Mouse (Mus musculus) lung, postnatal 14 days (tissue): ENCODE measurements around the gene Adrb1.

Source experiments
- DNase-seq: peaks from one replicate; pipeline ENCODE4 v3.0.0; 2021

Gene Adrb1

DNA sequence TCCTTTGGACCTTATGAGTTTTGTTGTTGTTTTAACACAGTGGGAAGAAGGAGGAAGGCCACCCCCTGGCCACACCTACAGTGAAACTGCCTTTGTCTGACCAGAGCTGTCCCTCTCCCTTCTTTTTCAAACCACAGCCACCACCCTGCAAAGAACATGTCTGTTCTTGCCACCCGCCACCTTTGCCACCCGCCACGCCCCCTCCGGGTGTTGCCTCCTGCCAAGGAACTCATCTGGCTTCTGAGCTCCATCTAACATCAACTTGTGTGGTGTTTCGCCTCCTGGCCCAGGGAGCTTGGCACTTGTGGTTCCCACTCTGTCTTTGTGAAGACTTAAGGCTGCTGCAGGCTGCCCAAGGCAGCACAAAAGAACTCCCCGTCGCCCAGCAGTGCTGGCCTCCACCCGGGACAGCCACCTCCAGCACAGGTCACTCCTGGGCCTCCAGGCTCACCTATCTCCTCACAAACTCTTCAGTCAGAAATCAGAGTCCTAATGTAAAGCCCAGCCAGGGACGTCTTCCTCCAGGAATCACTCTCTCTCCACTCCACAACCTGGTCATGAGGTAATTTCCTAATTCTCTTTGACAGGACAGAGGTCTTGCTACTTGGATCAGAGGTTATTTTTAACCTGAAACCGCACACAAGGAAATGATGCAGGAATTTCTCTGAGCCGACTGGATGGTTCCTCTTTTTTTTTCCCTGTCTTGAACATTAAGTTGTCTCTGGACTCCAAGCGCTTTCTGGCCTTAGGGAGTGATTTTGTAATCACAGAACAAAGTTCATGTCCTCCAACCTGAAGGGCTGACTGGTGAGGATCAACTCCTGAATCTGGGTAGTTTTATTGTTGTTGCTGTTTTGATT lies 18.5 kb upstream of the Adrb1 start:
- DNase-seq: no peak

DNA sequence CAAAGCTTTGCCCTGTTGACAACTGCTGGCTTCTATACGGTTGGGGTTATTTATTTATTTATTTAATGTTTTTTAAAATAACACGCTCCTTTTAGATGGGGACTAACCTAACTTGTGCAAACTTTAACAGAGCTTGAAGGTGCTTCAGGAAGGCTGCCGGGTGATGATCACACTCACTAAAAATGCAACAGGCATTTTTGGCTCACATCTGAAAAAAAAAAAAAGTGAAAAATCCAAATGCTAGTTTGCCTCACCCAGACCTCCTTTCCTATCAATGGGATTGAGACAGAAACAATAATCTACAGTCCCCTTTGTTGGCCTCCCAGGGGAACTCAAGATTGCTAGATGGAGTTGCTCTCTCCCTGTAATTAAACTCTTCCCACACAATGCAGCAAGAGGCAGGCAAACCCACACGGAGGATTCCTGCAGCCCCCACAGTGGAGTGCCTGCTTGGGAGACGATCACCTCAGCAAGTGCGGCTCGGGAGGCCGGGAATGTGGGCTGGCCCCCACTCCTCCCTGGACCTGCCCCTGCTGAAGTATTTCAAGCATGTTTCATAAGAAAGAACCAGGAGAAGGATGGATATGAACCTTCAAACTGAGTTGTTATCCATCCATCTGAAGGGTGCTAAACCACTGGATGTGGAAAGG lies 16.8 kb upstream of the Adrb1 start:
- peak; percentile 47 for DNase-seq

DNA sequence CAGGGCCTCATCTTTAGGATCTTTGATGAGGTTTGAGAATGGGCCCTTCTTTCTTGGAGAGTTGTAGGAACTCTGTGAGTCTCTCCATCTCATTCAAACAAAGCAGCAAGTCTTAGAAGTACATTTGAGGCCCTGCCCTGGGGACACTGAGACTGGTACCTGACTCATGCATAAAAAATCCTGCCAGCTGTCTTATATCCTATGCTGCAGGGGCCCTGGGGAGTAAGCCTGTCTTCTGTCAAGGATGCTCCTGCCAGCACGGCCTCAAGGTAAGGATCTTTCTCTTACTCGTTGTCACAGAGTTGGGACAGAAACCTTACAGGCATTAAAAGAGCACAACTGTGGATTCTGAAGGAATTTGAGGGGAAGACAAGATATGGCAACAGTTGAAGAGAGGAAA lies 13.2 kb upstream of the Adrb1 start:
- DNase-seq: no peak

DNA sequence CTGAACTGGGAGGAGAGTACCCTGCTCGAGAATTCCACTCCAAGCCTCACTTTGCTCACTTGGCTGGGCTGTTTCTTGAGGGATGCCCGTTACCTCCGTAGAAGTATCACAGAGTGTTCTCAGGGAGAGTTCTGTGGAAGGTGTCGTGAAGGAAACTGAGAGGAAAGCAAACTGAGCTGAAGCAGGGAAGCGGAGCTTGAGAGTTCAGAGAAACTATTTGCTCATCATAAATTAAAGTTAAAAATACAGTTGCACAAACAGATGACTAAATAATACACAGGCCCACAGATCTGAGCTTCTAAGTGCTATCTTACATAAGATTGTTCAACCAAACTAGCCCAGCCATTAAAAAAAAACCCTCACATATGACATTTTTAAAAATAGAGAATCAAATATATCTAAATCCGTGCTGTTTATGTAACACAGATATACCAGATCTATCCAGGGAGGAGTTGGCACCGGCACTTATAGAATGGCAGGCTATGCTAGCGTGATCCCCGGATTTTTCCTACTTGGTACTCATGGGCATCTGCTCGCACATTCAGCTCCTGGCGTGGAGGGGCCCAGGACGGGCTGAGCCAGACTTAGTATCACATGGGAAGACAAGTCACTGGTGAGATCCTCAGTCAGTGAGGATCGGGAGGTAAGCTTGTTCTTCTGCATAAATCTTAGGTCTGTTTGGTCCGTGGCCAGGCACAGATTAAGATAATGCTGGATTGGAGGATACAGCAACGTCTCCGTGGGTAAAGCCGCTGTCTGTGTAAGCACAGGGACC lies 11.7 kb upstream of the Adrb1 start:
- DNase-seq: no peak

DNA sequence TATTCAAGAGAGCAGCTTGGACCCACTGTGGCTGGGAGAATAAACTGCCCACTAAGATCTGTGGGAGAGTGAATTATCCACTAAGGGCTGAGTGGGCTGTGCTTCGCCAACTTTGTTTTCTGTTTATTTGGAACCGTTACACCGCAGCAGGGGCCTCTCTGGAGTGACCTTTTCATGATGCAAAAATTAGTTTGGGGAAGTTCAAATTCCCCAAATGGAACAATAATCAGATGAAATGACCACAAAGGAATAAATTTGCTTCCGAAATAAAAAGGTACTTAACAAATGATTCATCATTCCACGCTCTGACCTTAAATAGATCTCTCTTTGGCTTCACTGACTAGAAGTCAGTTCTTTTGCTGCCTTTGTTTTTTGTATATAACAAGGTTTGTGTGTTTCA lies 8.4 kb upstream of the Adrb1 start:
- no peak for DNase-seq

DNA sequence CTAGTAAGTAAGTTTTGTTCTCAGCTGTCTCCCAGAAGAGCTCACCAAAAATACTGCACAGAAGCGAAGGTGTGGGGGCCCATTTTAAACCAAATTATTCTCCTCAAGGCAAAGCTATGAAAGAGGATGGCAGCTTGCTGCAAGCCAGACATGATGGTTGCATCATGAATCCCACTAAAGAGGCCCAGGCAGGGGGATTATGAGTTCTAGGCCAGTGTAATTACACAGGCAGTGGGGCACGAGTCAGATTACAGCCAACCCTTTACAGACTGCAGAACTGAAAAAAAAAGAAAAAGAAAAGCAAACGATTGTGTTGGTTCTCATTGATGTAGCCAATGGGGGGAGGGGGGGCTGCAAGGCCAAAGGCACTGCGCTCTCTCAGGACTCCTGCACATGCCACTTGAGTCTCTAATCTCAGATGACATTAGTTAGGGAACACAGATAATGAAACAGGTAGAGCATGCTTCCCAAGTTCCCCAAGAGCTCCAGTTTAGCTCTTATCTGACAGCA lies 7.3 kb upstream of the Adrb1 start:
- DNase-seq: no peak

DNA sequence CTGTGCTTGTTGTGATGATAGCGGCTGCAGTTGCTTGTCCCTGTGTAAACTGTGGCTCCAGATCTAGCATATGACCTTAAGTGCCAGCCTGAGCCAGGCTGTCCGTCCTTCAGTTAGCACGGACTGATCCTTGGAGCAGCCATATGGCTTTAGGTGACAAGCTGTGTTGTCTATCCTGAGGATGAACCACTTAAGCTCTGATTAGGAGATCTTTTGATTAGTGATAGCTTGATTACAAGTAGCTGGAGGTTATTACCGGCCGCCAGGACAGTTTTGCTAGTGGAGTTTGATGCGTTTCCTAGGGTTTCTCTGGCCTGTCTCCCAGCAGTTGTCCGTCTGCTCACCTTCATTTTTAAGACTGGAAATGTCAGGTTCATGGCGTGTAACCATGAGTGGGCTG lies 4.0 kb upstream of the Adrb1 start:
- no peak for DNase-seq

DNA sequence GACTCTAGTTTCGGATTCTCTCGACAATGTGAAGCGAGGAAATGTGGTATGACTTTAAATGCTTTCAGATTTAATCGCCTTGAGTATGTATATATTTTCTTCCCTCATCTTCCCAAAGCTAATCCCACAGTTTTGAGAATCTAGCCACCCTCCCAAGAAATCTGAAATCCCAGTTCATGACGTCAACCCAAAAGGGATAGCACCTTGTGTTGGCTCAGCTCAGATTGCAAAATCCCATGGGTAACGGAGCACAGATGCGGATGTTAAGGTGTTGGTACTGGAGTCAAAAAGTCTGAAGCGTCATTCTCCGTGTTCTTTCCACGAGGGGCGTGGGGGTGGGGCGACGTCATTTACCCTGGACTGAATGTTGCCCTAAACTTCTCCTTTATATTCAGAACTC lies 1.1 kb upstream of the Adrb1 start:
- DNase-seq: no peak

DNA sequence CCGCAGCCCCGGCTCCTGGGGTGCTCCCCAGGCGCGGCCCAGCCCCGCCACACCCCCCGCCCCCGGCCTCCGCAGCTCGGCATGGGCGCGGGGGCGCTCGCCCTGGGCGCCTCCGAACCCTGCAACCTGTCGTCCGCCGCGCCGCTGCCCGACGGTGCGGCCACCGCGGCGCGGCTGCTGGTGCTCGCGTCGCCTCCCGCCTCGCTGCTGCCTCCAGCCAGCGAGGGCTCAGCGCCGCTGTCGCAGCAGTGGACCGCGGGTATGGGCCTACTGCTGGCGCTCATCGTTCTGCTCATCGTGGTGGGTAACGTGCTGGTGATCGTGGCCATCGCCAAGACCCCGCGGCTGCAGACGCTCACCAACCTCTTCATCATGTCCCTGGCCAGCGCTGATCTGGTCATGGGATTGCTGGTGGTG lies 300 bp downstream of the Adrb1 start:
- DNase-seq: peak; percentile 31

DNA sequence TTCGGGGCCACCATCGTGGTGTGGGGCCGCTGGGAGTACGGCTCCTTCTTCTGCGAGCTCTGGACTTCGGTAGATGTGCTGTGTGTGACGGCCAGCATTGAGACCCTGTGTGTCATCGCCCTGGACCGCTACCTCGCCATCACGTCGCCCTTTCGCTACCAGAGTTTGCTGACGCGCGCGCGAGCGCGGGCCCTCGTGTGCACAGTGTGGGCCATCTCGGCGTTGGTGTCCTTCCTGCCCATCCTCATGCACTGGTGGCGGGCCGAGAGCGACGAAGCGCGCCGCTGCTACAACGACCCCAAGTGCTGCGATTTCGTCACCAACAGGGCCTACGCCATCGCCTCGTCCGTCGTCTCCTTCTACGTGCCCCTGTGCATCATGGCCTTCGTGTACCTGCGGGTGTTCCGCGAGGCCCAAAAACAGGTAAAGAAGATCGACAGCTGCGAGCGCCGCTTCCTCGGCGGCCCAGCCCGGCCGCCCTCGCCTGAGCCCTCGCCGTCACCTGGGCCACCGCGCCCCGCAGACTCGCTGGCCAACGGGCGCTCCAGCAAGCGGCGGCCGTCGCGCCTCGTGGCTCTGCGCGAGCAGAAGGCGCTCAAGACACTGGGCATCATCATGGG lies 822 bp downstream of the Adrb1 start:
- peak; percentile 40 for DNase-seq

DNA sequence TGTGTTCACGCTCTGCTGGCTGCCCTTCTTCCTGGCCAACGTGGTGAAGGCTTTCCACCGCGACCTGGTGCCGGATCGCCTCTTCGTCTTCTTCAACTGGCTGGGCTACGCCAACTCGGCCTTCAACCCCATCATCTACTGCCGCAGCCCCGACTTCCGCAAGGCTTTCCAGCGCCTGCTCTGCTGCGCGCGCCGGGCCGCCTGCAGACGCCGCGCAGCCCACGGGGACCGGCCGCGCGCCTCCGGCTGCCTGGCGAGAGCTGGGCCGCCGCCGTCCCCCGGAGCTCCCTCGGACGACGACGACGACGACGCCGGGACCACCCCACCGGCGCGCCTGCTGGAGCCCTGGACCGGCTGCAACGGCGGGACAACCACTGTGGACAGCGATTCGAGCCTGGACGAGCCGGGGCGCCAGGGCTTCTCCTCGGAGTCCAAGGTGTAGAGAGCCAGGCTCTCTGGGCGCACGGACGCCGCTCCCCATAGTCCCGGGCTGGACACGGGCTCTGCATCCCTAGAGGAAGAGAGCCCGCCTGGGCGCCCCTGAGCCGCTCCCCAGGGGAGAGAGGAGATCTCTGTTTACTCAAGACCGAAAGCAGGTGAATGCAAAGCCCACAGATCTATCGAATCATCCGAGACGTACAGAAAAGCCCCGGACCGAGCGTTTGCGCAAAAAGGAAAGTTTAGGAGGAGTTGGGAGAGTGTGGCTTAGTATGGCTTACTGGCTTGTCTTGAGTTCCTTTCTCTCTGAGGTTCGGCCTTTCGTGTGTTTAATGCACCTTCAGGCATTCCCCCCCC lies 1.5 kb downstream of the Adrb1 start:
- DNase-seq: peak; percentile 73

DNA sequence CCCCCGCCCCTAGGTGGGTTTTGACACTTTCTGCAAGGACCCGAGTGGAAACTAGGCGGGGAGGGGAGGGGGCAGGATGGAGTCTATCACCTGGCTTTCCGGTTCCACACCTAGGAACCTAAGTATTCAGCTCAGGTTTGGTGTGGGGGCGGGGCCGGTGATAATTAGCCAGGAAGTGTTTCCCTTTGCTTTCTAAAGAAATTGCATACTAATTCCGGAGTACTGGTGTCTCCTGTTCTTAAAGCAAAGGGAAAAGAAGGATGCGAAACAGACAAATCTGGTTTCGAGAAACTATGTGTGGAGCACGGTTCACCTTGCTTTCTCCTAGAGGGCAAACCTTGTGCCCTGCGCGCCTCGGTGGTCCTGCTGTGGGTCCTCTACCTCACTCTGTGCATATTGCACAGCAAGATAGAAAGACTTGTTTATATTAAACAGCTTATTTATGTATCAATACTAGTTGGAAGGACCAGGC lies 2.2 kb downstream of the Adrb1 start:
- DNase-seq: peak; percentile 50

DNA sequence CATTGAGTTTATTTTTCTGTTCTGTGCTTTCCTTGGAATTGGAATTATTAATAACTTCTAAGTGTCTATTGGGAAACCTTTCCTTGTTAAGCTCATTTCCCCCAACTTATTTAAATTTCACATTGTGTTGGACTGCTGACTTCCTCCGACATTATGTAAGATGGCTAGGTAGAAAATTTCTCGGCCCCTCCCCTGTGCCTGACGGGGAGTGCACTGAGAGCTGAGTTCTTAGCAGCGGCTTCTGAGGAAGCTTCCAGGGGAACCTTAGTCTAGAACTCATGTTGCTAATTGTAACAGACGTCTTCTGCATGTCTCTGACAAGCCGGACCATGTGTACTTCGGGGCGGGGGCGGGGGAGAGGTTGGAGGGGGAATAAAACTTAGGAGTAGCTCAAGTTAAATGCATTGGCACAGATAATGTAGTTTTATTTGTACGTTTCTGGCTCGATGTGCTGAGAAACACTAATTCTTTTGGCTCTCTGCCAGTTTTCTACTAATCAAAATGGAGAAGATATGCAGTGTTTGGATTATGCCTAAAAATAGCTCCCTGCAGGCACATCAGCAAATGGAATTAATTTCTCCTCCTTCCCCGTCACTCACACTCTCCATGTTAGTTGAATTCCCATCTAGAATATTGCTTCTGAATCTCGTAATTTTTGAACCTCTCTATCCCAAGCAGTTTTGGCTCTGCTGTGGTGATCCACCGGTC lies 5.3 kb downstream of the Adrb1 start:
- DNase-seq: no peak

DNA sequence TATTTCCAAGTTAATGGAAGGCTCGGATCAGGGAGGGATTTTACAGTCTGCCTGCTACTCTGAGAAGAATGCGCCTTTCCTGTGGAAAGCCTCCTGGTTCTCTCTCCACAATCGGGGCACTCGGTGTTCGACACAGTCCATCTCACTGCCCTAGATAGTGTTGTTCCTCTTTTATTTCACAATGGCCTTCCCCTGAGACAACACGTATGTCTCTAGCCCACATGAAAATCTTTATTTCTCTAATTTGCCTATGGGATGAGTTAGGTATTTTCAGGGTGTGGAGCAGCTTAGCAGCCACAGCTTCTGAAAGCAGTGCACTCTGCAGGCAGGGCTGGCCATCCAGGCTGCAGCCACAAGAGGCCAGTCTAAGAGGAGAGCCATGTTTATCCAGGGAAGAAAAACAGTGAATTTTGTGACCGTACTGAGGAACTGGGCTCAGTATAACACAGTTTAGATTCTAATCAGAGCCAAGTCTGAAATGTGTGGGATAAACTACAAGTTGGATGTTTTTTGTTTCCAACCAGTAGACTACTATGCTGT lies 12.1 kb downstream of the Adrb1 start:
- no peak for DNase-seq

DNA sequence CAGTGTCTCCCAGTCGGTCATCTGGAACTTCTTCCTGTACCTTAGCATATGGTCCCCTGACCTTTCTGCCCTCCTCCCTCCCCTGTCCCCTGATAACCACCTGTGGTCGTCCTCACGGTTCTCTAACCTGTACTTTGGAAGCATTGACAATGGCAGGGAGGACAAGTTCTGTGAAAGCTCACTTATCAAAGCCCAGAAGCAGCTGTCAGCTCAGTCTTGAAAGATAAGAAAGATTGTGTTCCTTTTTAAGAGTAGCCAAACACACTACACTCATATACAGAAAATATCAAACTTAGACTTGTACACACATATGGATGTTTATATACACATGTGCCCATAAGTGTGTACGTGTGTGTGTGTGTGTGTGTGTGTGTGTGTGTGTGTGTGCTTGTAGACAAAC lies 13.7 kb downstream of the Adrb1 start:
- no peak for DNase-seq

DNA sequence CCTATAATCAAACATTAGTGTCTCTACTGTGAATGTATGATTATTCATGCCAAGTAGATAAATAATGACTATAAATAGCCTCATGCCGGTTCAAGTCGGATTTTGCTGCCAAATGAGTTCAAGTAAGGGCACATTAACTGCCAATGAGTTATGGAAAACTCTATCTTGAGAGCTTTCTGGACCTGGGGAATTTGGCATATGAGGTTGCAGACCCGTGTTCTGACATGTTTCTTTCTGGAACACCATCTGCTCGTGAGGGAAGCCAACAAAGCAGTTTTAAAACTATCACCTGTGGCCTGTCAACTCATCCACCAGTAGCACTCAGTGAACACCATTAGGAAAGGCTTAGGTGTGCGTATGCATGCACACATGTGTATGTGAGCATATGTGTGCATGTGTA lies 14.3 kb downstream of the Adrb1 start:
- DNase-seq: no peak

DNA sequence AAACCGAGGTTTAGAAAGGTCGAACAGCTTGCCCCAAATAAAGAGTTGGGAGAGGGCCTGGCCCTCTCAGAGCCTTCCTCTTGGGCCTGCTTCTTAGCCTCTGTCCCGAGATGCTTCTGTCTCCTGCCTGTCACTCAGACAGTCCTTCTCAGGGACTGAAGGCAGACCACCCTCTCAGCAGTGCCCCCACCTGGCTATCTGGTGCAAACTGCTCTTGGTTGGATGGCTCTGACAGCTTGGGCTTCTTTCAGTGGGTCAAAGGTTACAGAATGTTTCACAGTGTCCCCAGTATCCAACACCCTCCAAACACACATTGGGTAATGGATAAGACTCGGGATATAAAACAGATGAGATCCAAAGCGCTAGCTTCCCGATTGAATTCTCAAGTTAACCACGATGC lies 23.1 kb downstream of the Adrb1 start:
- DNase-seq: peak; percentile 58

DNA sequence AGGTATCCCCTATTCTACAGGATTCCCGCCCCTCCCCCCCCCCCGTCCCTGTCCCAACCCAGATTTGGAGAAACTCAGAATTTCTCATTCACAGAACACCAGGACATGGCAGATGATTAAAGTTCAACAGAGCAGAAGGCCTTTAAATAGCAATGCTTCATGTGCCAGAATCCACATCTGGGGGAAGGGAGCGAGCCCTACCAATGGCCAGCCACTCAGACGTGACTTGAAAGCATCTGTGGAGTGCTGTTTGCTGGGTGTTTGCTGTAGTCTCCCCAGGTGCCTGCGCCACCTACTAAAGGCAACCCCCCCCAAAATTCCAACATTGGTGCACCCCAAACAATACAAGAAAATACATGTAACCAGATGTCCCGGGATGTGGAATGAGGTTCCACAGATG lies 23.5 kb downstream of the Adrb1 start:
- no peak for DNase-seq

DNA sequence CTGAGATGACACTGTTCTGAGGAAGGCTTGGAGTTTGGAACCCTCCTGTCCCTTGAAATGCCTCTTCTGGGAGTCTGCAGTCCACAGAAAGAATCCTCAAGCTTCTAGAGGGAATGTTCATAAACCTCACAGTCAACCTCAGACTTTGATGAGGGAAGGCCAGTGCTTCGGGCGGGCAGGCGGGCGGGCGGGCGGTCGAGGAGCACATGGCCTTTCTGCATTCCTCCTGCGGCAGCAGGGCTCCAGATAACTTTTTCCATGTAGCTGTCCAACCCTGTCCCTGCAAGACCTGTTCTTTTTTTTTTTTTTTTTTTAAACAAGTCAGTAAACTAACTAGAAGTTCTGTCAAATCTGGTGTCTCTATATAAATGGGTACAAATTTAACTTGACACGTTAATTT lies 24.6 kb downstream of the Adrb1 start:
- no peak for DNase-seq

DNA sequence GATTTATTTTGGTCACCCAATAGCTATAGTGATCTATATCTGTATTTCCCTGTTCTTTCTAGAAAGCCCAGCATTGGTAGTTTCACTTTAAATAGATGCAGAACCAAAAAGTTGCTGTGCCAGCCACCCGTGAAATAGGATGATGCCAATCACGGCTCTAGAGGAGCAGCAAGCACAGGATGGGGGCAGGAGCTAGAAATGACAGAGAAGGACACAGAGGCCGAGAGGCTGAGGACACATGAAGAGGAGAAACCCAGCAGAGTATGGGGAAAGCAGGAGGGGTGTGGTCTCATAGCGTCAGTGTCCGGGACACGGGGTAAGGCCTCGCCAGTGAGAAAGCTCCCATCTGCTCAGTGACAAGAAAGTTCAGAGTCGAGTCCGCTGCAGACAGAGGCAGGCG lies 25.9 kb downstream of the Adrb1 start:
- no peak for DNase-seq

DNA sequence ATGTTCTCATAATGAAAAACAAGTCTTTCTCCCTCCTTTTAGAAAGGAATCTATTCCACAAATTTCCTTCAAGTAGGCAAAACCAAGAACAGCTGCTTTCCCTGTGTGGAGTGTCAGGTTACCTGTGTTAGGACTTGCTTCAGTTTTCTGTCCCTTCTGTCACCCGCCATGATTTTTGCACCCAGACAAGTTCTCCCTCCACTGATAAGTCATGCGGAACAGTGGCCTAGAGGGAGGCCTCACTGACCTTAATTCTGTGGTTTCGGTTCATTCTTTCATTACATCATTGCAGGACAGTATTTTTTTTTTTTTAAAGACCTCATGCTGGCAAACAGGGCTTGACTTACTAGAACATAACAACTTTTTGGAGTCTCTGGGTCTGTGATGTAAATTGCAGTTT lies 27.3 kb downstream of the Adrb1 start:
- DNase-seq: no peak
